Mouse (Mus musculus): ENCODE measurements around the gene Mapk8. TPM values are rescaled to one million over a fixed set of nuclear protein-coding genes. Genes with fewer than 3 reads are reported as not detected.

The Mapk8 gene
- polyA plus RNA-seq, 2 experiments, result 2.9 to 9.1 TPM

DNA sequence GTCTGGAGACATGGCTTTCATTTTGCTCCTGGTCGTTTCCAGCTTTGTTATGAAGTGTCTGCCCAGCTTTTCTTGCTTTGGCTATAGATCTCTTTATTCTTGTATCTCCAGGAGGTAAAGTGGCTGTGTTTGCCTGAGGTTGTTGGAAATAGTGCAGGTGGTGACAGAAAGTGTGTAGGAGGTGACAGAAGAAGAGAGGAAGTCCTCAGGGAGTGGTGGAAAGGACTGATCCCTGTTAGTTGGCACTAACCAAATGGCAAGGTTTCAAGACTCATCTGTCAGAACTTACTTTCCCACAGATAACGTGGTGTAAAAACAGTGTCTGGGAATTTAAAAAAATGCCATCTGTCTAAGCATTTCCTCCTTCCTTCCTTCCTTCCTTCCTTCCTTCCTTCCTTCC, 27.5 kb upstream of the Mapk8 start:
- Histone ChIP-seq H3K9ac (replicated peaks) (no peak overlapping the region), H3K27ac (no peak overlapping the region), H3K4me1 (replicated peaks; ENCODE audit: control insufficient read depth in 2 of 2, insufficient read depth in 2 of 2, low read length in 1 of 2) (no peaks in the 10 kb centered on the region), H3K36me3 (replicated peaks; ENCODE audit: control insufficient read depth, insufficient read depth, low read depth) (no peaks in the 10 kb centered on the region), H3K9me3 (ENCODE audit: control insufficient read depth, low read length) (no peaks in the 10 kb centered on the region), H3K4me2 (ENCODE audit: low read depth) (no peak overlapping the region), H3K27me3 (ENCODE audit: control insufficient read depth, insufficient read depth, low read length) (no peaks in the 10 kb centered on the region), H3K4me3 (ENCODE audit: insufficient read depth in 1 of 2, low read depth in 2 of 2, low read length in 2 of 2) (no peak overlapping the region)
- no peak for TF ChIP-seq CTCF (IDR thresholded peaks at IDR 0.05; ENCODE audit: low read depth)
- WGBS (ENCODE audit: insufficient replicate concordance), result 25% methylated on average over 2 of the region's 2 CpGs
- ATAC-seq (ENCODE audit: insufficient read depth), result no peak
- DNase-seq (ENCODE audit: low read depth in 3 of 3, low spot score in 3 of 3), result no peak

DNA sequence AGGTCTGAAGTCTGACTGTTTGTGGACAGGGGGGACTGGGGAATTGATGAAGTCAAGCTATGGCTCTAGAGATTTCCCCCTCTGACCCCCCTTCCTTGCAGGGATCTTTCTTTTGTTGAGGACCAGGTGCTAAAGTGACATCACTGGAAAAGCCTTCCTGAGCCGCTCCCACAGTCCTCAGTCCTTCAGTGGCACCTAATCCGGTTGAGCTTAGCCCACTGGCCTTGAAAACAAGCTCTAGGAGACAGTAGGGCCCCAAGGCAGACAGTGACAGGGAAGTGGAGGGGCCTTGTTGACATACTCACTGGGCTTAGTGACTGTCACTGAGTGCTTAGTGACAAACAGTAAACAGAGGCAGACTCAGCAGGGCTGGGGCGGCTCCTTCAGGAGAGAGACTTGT, 24.4 kb upstream of the Mapk8 start, which contains the start of gene Frmpd2:
Gene Frmpd2, plus strand, starts transcription at position 366 of the 400 bp plus-strand sequence.
- ATAC-seq (ENCODE audit: insufficient read depth), result no peak
- Histone ChIP-seq H3K9me3 (ENCODE audit: control insufficient read depth, low read length) (no peaks in the 10 kb centered on the region), H3K36me3 (replicated peaks; ENCODE audit: control insufficient read depth, insufficient read depth, low read depth) (no peaks in the 10 kb centered on the region), H3K9ac (replicated peaks) (no peak within 1 kb of the TSS), H3K4me2 (ENCODE audit: low read depth) (no peak within 1 kb of the TSS), H3K27ac (no peak within 1 kb of the TSS), H3K27me3 (ENCODE audit: control insufficient read depth, insufficient read depth, low read length) (no peaks in the 10 kb centered on the region), H3K4me1 (replicated peaks; ENCODE audit: control insufficient read depth in 2 of 2, insufficient read depth in 2 of 2, low read length in 1 of 2) (no peaks in the 10 kb centered on the region), H3K4me3 (ENCODE audit: insufficient read depth in 1 of 2, low read depth in 2 of 2, low read length in 2 of 2) (no peak within 1 kb of the TSS)
- no peak for TF ChIP-seq CTCF (IDR thresholded peaks at IDR 0.05; ENCODE audit: low read depth)
- no peak for TF ChIP-seq EP300 (IDR thresholded peaks at IDR 0.05; ENCODE audit: low read depth)
- 35% methylated on average over 3 of the region's 3 CpGs for WGBS (ENCODE audit: insufficient replicate concordance)
- DNase-seq (ENCODE audit: low read depth in 3 of 3, low spot score in 3 of 3), result no peak

DNA sequence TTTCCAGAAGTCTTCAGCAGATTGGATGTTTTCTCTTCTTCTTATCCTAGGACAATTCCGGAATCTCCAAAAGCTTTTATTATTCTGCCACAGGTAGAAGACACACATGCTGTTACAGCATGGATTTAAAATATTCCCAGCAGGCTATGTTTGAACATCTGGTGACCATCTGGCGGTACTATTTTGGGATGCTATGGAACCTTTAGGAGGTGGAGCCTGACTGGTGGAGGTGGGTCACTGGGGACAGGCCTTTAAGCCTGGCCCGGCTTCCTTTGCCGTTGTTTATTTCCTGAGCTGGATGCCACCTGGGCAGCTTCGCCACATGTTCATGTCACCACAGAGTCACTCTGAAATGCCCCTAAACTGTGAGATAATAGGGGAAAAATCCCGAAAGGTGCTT, 20.8 kb upstream of the Mapk8 start:
- no peak overlapping the region for H3K4me3 ChIP-seq (ENCODE audit: insufficient read depth in 1 of 2, low read depth in 2 of 2, low read length in 2 of 2)
- H3K27ac ChIP-seq, result no peak overlapping the region
- no peaks in the 10 kb centered on the region for H3K9me3 ChIP-seq (ENCODE audit: control insufficient read depth, low read length)
- H3K36me3 ChIP-seq (replicated peaks; ENCODE audit: control insufficient read depth, insufficient read depth, low read depth), result no peaks in the 10 kb centered on the region
- H3K27me3 ChIP-seq (ENCODE audit: control insufficient read depth, insufficient read depth, low read length), result no peaks in the 10 kb centered on the region
- DNase-seq (ENCODE audit: low read depth in 3 of 3, low spot score in 3 of 3) (no peak), ATAC-seq (ENCODE audit: insufficient read depth) (no peak)
- WGBS (ENCODE audit: insufficient replicate concordance), result 62% methylated on average over 6 of the region's 6 CpGs
- H3K4me1 ChIP-seq (replicated peaks; ENCODE audit: control insufficient read depth in 2 of 2, insufficient read depth in 2 of 2, low read length in 1 of 2), result no peaks in the 10 kb centered on the region
- no peak overlapping the region for H3K9ac ChIP-seq (replicated peaks)
- no peak overlapping the region for H3K4me2 ChIP-seq (ENCODE audit: low read depth)
- TF ChIP-seq EP300 (IDR thresholded peaks at IDR 0.05; ENCODE audit: low read depth), result no peak
- TF ChIP-seq CTCF (IDR thresholded peaks at IDR 0.05; ENCODE audit: low read depth), result no peak

DNA sequence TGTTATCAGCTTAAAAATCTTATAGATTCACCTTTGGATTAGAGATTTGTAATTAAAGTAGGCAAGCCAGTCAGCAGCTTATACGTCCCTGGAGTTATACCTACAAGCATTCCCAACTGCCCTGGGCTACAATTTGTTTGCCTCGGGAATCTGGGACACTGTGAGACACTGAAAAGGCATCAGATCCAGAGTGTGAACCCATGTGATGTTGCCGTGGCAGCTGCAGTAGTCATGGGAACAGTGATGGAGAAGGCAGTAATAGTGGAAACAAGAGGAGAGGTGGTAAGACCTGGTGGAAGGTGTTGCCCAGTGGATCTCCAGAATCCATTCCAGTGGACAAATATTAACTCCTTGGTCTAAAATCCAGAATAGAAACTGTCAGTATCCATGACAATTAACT, 16.7 kb upstream of the Mapk8 start:
- TF ChIP-seq CTCF (IDR thresholded peaks at IDR 0.05; ENCODE audit: low read depth) (no peak), EP300 (IDR thresholded peaks at IDR 0.05; ENCODE audit: low read depth) (no peak)
- DNase-seq (ENCODE audit: low read depth in 3 of 3, low spot score in 3 of 3) (no peak), ATAC-seq (ENCODE audit: insufficient read depth) (no peak)
- Histone ChIP-seq H3K36me3 (replicated peaks; ENCODE audit: control insufficient read depth, insufficient read depth, low read depth) (no peaks in the 10 kb centered on the region), H3K9ac (replicated peaks) (no peak overlapping the region), H3K4me1 (replicated peaks; ENCODE audit: control insufficient read depth in 2 of 2, insufficient read depth in 2 of 2, low read length in 1 of 2) (no peaks in the 10 kb centered on the region), H3K27ac (no peak overlapping the region), H3K4me2 (ENCODE audit: low read depth) (no peak overlapping the region), H3K27me3 (ENCODE audit: control insufficient read depth, insufficient read depth, low read length) (no peaks in the 10 kb centered on the region), H3K4me3 (ENCODE audit: insufficient read depth in 1 of 2, low read depth in 2 of 2, low read length in 2 of 2) (no peak overlapping the region), H3K9me3 (ENCODE audit: control insufficient read depth, low read length) (no peaks in the 10 kb centered on the region)
- WGBS (ENCODE audit: insufficient replicate concordance), result 49% methylated on average over 3 of the region's 3 CpGs

DNA sequence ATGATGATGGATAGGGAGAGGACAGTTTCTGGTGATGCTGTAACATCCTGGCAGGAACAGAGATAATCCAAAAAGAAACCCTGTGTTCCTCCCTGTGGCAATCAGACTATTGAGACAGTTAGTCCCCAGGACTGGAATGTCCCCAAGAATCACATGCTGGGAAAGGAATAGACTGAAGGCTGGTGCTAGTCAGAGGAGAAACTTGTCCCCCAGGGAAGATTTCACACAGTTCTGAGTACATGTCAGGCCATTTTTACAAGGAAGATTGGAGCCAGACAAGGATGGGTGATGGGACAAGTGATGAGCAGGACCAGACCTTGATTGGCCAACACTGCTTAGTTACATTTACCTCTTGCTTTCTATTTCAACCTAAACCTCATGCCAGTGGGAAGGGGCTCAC, 3.4 kb upstream of the Mapk8 start:
- no peaks in the 10 kb centered on the region for H3K9me3 ChIP-seq (ENCODE audit: control insufficient read depth, low read length)
- H3K9ac ChIP-seq (replicated peaks), result no peak overlapping the region
- no peak overlapping the region for H3K4me2 ChIP-seq (ENCODE audit: low read depth)
- ATAC-seq (ENCODE audit: insufficient read depth) (no peak), DNase-seq (ENCODE audit: low read depth in 3 of 3, low spot score in 3 of 3) (no peak)
- H3K4me1 ChIP-seq (replicated peaks; ENCODE audit: control insufficient read depth in 2 of 2, insufficient read depth in 2 of 2, low read length in 1 of 2), result peaks cover 3% of the 10 kb centered on the region in 2 experiments; a peak in 3 of 4 replicates
- H3K27me3 ChIP-seq (ENCODE audit: control insufficient read depth, insufficient read depth, low read length), result no peaks in the 10 kb centered on the region
- H3K4me3 ChIP-seq (ENCODE audit: insufficient read depth in 1 of 2, low read depth in 2 of 2, low read length in 2 of 2), result no peak overlapping the region
- TF ChIP-seq EP300 (IDR thresholded peaks at IDR 0.05; ENCODE audit: low read depth), result no peak
- no peak for TF ChIP-seq CTCF (IDR thresholded peaks at IDR 0.05; ENCODE audit: low read depth)
- H3K36me3 ChIP-seq (replicated peaks; ENCODE audit: control insufficient read depth, insufficient read depth, low read depth), result no peaks in the 10 kb centered on the region
- H3K27ac ChIP-seq, result no peak overlapping the region

All from liver, embryonic 14.5 days (tissue).